Mouse (Mus musculus) brain, embryonic 14.5 days (tissue): ENCODE results near the gene Ren1.

Experiments used
- CTCF ChIP-seq: fragments of 200-500 bp; IDR thresholded peaks from 2 replicates; pipeline ENCODE4 v1.5.1; 2012; ENCODE audit warnings: inconsistent platforms, mild to moderate bottlenecking, moderate library complexity, borderline replicate concordance; ENCODE audit not compliant: insufficient read depth, insufficient read length; ENCODE audit errors: extremely low read depth
- POLR2A ChIP-seq: fragments of 200-500 bp; IDR thresholded peaks from 2 replicates; pipeline ENCODE4 v1.6.1; 2012; ENCODE audit warnings: mild to moderate bottlenecking, inconsistent platforms, borderline replicate concordance; ENCODE audit not compliant: poor library complexity, insufficient read depth, insufficient read length, severe bottlenecking; ENCODE audit errors: extremely low read depth

- TF ChIP-seq POLR2A (no peak), CTCF (no peak)
These were observed 49.9 kb downstream of the Ren1 start for GRCm38 (mm10) chr1:133400014-133400725.
